In genomic region chr6:3511612-3512011, GRCm38 (mm10) we compare ENCODE assay signal across 10 mouse cellular contexts. TPM values are rescaled to one million over a fixed set of nuclear protein-coding genes. Genes with fewer than 3 reads are reported as not detected.
DNase-seq lines count a peak whose midpoint lies in the region; ATAC-seq lines count a peak whose summit lies in the region.
"Had no signal": no experiment of that assay in that cellular context is flagged by ENCODE, and none has a peak within 500 bp of the region (broad histone marks: within the 10 kb centered on the region; RNA-seq: fewer than 3 reads in every experiment).

No protein-coding gene starts in this region.

- 36% methylated on average over 11 of the region's 11 CpGs for WGBS in forebrain, embryonic 11.5 days
- WGBS in limb, embryonic 13.5 days: 56% methylated on average over 11 of the region's 11 CpGs
- WGBS in kidney, embryonic 15.5 days: 67% methylated on average over 11 of the region's 11 CpGs

- H3K27me3 ChIP-seq in forebrain, embryonic 11.5 days (ENCODE audit: control insufficient read depth, insufficient read depth, low read length): no peaks in the 10 kb centered on the region
- H3K27me3 ChIP-seq in limb, embryonic 13.5 days: no peaks in the 10 kb centered on the region
- no peaks in the 10 kb centered on the region for H3K27me3 ChIP-seq in kidney, embryonic 15.5 days
- H3K27me3 ChIP-seq: lung, embryonic 15.5 days had no signal

- H3K9ac ChIP-seq in forebrain, embryonic 11.5 days (ENCODE audit: low read length): peak overlapping the region; percentile 54
- H3K9ac ChIP-seq in limb, embryonic 13.5 days: no peak overlapping the region
- H3K9ac ChIP-seq in kidney, embryonic 15.5 days: no peak overlapping the region
- H3K9ac ChIP-seq: lung, embryonic 15.5 days had no signal

- DNase-seq in adrenal gland, postnatal 25 days: peak; percentile 9
- DNase-seq in cerebellum, adult 11-12 months: peak; percentile 31
- DNase-seq in forebrain, embryonic 11.5 days (ENCODE audit: low spot score): peak; percentile 55
- no peak for DNase-seq in MN1 (ENCODE audit: low spot score)
- DNase-seq in lung, postnatal 10 days: no peak
- DNase-seq in gastrocnemius, postnatal 25 days: no peak
- DNase-seq: kidney, adult 9 months had no signal

- H3K27ac ChIP-seq in forebrain, embryonic 11.5 days (ENCODE audit: low read depth, low read length): peak overlapping the region; percentile 82
- no peak overlapping the region for H3K27ac ChIP-seq in limb, embryonic 13.5 days
- H3K27ac ChIP-seq in kidney, embryonic 15.5 days: no peak overlapping the region
- H3K27ac ChIP-seq: lung, embryonic 15.5 days had no signal

- H3K36me3 ChIP-seq in forebrain, embryonic 11.5 days (ENCODE audit: control insufficient read depth, insufficient read depth, low read length): no peaks in the 10 kb centered on the region
- no peaks in the 10 kb centered on the region for H3K36me3 ChIP-seq in limb, embryonic 13.5 days
- H3K36me3 ChIP-seq in kidney, embryonic 15.5 days: no peaks in the 10 kb centered on the region
- H3K36me3 ChIP-seq: lung, embryonic 15.5 days had no signal

- no peak overlapping the region for H3K4me3 ChIP-seq in forebrain, embryonic 11.5 days (ENCODE audit: low read depth, low read length)
- no peak overlapping the region for H3K4me3 ChIP-seq in limb, embryonic 13.5 days
- H3K4me3 ChIP-seq in kidney, embryonic 15.5 days (replicated peaks): no peak overlapping the region
- H3K4me3 ChIP-seq: lung, embryonic 15.5 days had no signal

- peak overlapping the region; percentile 37; the same call in 1 of the 2 replicates for H3K4me2 ChIP-seq in forebrain, embryonic 11.5 days (ENCODE audit: low read depth, low read length, severe bottlenecking)
- H3K4me2 ChIP-seq in limb, embryonic 13.5 days (replicated peaks): peak overlapping the region; percentile 12; the same call in 1 of the 2 replicates
- H3K4me2 ChIP-seq in kidney, embryonic 15.5 days: no peak overlapping the region
- H3K4me2 ChIP-seq: lung, embryonic 15.5 days had no signal

- peaks cover 5% of the 10 kb centered on the region; the same call in 1 of the 2 replicates for H3K4me1 ChIP-seq in forebrain, embryonic 11.5 days (replicated peaks; ENCODE audit: control insufficient read depth, insufficient read depth, low read length)
- H3K4me1 ChIP-seq in limb, embryonic 13.5 days: no peaks in the 10 kb centered on the region
- H3K4me1 ChIP-seq in kidney, embryonic 15.5 days: no peaks in the 10 kb centered on the region
- H3K4me1 ChIP-seq: lung, embryonic 15.5 days had no signal

- ATAC-seq in forebrain, embryonic 11.5 days (replicated peaks; ENCODE audit: low FRiP score): peak; percentile 64
- no peak for ATAC-seq in limb, embryonic 13.5 days (ENCODE audit: low FRiP score, low read depth)
- ATAC-seq in kidney, embryonic 15.5 days (replicated peaks; ENCODE audit: low FRiP score): no peak

- H3K9me3 ChIP-seq in forebrain, embryonic 11.5 days (ENCODE audit: control insufficient read depth, low read length): no peaks in the 10 kb centered on the region
- H3K9me3 ChIP-seq in limb, embryonic 13.5 days: no peaks in the 10 kb centered on the region
- H3K9me3 ChIP-seq in kidney, embryonic 15.5 days (replicated peaks): no peaks in the 10 kb centered on the region
- H3K9me3 ChIP-seq: lung, embryonic 15.5 days had no signal

RNA-seq across cellular contexts. Expression of gene Vps50, which starts 13.4 kb away (rescaled TPM):
- total RNA-seq in adrenal gland, postnatal 25 days (2021): 23.5 and 23.8 TPM in 2 replicates
- polyA plus RNA-seq in forebrain, embryonic 11.5 days (2014; fragmentation: Nextera tagmentation; extraction: Ambion mirVana): 37.5 and 50.2 TPM in 2 replicates
- polyA plus RNA-seq in limb, embryonic 13.5 days (2015; fragmentation: Nextera tagmentation; extraction: Ambion mirVana): 32.5 and 34.0 TPM in 2 replicates
- polyA plus RNA-seq in kidney, embryonic 15.5 days (2015; fragmentation: Nextera tagmentation; extraction: Ambion mirVana): 30.0 and 31.8 TPM in 2 replicates
- 10 to 100 TPM; 17.4 to 17.6 TPM for total RNA-seq in gastrocnemius, postnatal 25 days (2021)

RNA-seq across cellular contexts. Expression of gene Hepacam2, which starts 13.5 kb away (rescaled TPM):
- 0.15 TPM in 1 of 2 replicates, not detected in the other for total RNA-seq in adrenal gland, postnatal 25 days (2021)
- 1.2 and 1.3 TPM in 2 replicates for polyA plus RNA-seq in forebrain, embryonic 11.5 days (2014; fragmentation: Nextera tagmentation; extraction: Ambion mirVana)
- 0.08 and 0.15 TPM in 2 replicates for polyA plus RNA-seq in limb, embryonic 13.5 days (2015; fragmentation: Nextera tagmentation; extraction: Ambion mirVana)
- polyA plus RNA-seq in kidney, embryonic 15.5 days (2015; fragmentation: Nextera tagmentation; extraction: Ambion mirVana): 1.7 and 2.5 TPM in 2 replicates
- total RNA-seq in gastrocnemius, postnatal 25 days (2021): not detected

Comparison
In these comparisons a context has a peak if more than half of its experiments do, and no peak if none do; other contexts are left out.
1. DNase-seq: peak in adrenal gland, postnatal 25 days (single experiment), cerebellum, adult 11-12 months (single experiment) and forebrain, embryonic 11.5 days (single experiment); none in MN1 (single experiment), lung, postnatal 10 days (single experiment) and gastrocnemius, postnatal 25 days (single experiment).